Mouse (Mus musculus) cerebellum, postnatal 36 days (tissue): ENCODE results near the gene Cpsf6.

Experiments used
- DNase-seq, 2 experiments: peaks; one replicate each; pipeline ENCODE4 v3.0.0; 2021 to 2022; ENCODE audit warnings: mixed read lengths in 2 of 2

Cpsf6 gene

DNA sequence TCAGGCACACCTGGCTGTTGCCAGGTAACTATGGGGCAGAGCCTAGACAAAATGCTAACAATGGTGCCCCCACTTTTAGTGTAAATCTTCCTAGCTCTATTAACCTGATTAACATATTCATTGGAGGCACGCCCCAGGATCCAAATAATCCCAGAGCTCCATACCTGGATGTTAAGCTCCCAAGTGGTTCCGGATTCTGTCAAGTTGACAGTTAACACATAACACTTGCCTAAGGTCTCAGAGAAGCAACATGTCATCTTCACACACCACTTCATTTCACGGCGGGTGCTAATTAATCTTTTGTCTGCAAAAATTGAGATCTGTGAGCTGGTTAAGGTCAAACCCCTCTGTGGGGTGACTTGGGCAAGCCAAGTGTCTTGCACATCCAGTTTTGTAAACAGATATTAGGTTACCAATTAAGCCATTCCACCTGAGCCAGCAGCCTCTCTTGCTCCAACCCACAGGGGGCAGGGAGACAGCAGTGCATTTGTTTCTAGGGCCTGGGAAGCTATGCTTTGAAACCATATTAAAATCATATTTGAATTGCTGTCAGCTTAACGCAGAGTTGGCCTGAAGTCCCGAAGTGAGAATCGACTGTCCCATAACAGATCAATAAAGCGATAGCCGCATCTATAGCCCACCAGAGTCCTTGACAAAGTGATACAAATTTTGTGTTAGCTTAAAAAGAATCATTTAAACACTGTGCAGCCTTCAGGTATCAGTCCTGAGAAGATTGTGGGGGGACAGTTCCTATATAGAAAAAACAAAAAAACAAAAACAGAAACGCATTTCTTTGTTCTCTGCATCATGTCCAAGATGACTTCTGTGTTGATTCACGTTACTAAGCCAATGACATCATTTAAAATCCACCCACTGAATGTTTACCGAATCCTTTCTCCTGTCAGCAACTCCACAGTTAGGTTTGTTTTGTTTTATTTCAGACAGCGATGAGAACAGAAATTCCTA, 34.0 kb upstream of the Cpsf6 start:
- no peak for DNase-seq

DNA sequence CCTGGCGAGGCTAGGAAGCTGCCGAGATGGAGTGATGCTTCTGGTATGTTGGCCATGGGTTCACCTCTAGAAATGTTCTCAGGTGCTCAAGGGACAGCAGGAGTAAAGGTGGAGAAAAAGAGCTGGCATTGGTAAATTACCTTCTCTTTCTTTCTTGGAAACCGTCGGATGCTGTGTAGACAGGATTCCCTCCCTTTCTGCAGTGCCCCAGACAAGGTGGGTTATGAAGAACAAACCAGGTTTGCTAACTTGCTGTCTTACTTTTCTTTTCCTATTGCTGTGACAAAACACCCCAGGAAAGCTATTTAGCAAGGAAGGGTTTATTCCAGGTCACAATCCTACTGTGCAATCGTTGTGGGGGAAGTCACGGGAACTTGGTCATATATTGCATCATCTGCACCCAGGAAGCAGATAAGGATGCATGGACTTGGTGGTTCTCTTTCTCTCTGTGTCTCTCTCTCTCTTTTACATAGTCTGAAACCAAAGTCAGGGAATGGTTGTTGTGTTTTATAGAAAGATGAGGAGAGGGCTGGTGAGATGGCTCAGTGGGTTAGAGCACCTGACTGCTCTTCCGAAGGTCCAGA, 32.8 kb upstream of the Cpsf6 start:
- DNase-seq = no peak

DNA sequence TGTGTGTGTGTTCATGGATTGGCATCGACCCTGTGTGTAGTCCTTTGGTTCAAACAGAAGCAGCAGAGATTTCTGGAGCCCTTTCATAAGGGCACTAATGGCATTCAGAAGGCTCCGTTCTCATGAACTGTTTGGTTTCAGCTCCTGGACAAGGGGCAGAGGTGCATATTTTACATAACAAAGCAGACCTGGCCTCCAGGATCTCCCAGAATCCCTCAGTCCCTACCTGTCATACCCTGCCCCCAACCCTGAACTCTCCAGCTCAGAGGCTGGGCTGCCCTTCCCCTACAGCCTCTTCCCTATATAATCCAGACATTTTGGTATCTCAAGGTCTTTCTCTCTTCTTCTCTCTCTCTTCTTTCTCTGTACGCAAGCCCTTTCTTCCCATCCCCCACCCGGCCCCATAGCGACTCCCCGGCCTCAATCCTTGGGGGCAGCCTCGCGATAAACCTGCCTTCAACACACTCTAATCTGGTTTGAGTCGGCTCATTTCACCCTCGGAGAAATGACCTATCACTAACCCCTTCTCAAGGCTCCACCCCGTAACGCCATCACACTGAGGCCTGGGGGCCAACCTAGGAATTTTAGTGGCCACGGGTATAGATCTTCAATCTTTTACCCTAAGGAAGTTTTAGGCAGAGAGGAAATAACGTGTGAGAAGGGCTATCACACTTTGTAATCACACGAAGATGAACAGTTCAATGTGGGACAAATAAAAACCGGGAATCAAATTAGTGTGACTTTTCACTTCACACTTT, 32.1 kb upstream of the Cpsf6 start:
- no peak for DNase-seq

- no peak for DNase-seq
Measured at GRCm38 (mm10) chr10:117411131-117411530, 31.3 kb upstream of the Cpsf6 start.

GRCm38 (mm10) chr10:117410481-117411048, 30.8 kb upstream of the Cpsf6 start:
- DNase-seq = no peak

DNA sequence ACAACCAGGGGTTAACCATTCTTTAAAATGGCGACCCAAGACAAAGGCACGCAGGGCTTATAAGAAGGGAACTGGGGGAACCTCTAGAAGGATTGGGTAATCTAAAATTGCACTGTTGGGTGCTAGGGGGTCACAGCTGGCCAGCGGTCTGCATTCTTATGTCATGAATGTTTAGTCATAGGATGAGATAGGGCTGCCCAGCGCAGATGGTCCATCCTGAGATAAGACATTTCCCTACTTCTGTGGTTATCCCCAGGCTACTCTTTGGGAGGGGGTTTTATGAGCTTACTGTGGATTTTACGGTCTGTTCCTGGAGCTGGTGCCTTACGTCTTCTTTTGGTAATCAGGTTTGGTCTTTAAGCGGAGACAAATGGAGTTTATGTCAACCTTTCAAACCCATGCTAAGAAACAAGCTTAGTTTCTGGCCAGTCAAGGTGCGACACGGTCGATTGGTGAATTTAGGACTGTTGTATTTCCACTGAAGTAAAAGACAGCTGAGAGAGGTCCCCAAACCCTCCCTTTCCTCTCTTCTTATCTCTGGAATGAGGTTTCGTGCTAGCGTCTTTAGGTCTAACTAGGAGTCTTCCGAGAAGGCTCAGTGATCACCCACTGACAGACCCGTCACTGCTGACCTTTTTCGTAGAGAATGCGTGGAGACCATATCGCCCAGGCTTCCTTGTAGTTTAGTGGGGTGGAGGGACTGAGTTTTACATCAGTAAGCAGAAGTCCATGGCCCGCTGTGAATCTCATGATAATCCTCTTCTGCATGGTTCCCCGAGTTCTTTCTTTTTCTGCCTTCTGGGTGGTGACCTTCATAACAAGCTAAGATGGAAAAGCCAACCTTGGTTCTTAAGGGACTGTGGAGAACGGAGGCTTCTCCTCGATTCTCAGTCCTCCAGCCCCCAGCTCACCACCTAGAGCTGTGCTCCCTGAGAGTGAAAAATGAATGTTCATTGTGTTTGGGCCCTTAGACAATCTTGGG, 29.8 kb upstream of the Cpsf6 start:
- no peak for DNase-seq

DNA sequence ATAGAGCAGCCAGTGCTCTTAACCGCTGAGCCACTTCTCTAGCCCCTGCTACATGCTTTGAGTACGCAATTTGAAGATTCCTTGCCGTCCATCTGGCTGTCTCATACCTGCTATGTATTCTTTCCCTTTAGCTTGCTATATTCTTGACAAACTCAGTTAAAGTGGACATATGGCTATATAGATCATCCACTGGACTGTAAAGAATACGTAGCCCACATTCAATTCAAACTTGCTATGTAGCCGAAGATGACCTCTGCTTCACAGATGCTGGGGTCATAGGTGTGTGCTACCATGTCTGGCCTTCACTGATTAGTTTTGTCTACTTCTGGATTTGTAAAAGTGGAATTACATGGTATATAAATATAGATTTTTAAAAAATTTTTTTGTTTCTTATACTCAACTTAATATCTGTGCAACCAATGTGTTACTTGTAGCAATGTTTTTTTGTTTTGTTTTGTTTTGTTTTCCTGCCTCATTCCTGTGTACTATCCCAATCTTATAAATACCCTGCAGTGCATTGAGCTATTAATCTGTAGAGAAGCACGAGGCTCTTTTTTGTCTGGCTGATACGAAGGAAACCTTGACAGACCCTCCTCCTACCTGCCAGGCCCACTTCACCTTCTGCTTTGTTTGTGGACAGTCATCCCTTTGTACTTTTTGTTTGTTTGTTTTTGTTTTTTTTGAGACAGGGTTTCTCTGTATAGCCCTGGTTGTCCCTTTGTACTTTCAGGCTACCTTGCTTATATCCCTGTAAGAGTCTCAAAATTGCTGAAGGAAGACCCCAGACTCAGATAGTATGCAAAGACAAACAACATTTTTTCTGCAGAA, 28.9 kb upstream of the Cpsf6 start:
- DNase-seq = no peak

GRCm38 (mm10) chr10:117407734-117408288, 28.0 kb upstream of the Cpsf6 start:
- no peak for DNase-seq

DNA sequence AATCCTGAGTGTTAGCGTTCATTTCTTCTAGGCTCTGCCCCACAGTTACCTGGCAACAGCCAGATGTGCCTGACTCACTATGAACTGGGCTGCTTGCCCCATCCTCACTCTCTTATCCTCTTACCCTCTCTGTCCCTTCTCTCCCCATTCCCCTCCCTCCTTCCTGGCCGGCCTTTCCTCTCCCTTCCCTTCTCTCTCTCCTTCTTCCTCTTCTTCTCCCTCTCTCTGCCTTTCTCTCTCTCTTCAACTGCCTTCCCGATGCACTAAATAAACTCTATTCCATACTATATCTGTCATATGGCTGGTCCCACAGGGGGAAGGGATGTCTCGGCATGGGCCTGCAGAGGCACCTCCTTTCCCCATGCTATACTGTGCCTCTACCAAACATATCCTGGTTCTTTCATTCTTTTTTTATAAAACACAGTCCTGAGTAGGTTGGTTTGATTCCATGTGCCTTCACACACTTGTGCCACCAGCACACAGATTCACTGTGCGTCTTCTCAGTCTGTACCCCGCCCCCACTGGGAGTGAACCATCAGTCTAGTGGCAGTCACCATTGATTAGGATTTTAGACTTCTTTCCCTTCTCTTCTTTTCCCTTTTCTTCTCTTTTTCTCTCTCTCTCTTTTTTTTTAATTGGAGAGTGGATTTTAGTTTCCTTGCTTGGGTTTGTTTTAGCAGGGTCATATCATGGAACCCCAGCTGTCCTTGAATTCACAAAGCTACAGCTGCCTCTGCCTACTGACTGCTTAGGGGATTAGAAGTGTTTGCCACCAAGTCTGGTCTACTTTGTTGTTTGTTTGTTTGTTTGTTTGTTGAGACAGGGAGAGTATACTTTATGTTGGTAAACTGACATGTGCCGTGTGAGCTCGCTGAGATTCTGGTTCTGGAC, 27.3 kb upstream of the Cpsf6 start:
- no peak for DNase-seq

DNA sequence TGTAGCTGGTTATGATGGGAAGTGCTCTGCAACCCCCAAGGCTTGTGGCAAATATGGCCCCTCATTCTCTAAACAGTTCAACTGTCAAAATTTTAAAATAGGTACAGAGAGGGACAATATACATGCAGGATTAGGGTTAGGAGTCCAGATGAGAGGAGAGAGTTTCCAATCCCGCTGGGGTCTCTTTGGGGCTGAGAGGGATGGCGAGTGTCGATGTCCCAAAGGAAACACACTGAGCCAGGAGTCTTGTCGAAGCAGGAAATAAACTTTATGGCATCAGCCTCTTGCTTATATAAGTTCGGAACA, 26.4 kb upstream of the Cpsf6 start:
- DNase-seq = no peak

DNA sequence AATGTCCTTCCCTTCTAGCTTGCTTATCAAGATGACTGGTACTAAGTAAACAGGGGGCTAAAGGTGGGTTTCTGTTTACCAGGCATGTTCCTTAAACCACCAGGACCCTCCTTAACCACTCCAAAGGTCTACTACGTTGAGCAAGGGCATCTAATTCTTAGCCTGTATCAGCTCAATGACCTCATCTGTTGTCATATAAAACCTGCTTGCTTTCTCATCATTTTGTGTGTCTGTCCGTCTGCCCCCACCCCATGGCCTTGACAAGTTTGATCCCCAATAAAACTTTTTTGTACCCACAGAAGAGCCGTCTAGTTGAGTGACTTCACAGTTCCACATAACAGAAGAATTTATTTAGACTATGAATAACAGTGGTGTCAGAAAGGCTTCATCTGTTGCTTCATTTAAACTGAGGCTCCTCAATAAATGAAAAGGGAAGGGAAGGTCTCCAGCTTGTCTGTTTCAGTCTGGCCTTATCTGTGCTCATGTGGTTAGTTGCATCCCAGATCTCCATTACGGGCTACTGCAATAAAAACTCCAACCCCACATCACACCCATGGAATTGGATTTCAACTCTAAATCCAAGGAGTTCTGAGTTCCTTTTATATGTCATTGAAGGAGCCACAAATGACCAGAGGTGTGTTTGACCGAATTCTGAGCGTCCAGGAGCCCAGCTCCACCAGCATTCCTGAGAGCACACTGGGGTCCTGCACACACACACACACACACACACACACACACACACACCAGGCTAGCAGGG, 25.9 kb upstream of the Cpsf6 start:
- DNase-seq = no peak

- DNase-seq = no peak
Measured at GRCm38 (mm10) chr10:117404384-117404783, 24.6 kb upstream of the Cpsf6 start.

- DNase-seq = no peak
Measured at GRCm38 (mm10) chr10:117403344-117403953, 23.6 kb upstream of the Cpsf6 start.

DNA sequence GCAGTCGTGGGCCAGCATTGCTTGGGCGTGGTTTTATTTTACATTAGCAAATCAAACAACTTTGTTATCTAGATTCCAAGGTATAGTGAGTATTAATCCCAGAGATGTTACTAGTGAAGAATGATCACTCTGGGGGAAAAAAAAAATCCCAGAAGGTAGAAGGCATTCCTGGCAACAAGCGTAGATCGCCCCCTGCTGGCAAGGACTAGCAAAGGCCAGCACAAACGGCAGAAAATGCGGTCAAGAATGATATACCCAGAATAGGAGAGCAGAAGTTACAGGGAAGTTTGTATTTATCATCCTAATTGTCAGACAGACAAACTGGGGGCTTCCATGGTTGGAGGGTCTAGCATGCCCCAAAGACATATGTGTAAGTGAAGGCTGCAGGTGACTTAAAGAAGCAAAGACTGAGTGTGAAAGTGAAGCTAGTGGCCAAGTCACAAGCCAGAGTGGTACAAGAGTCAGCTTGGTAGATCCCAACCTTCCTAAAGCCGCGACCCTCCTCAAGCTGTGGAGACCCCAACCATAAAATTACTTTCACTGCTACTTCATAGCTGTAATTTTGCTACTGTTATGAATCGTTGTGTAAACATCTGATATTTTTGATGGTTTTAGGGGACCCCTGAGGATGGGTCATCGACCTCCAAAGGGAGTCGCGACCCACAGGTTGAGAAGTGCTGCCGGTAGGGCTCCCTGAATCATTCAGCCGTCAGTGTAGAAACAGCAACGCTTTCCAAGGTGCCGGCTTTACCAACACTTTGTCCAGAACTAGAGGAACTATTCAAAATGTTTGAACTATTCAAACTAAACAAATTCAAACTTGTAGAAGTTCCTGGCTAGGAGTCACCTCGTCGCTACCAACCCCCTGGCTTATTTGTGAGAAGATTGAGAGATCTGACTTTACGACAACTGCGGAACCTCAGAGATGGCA, 22.9 kb upstream of the Cpsf6 start:
- peak; percentile 18 to 25 for DNase-seq

- DNase-seq = no peak
Measured at GRCm38 (mm10) chr10:117401364-117401763, 21.5 kb upstream of the Cpsf6 start.

DNA sequence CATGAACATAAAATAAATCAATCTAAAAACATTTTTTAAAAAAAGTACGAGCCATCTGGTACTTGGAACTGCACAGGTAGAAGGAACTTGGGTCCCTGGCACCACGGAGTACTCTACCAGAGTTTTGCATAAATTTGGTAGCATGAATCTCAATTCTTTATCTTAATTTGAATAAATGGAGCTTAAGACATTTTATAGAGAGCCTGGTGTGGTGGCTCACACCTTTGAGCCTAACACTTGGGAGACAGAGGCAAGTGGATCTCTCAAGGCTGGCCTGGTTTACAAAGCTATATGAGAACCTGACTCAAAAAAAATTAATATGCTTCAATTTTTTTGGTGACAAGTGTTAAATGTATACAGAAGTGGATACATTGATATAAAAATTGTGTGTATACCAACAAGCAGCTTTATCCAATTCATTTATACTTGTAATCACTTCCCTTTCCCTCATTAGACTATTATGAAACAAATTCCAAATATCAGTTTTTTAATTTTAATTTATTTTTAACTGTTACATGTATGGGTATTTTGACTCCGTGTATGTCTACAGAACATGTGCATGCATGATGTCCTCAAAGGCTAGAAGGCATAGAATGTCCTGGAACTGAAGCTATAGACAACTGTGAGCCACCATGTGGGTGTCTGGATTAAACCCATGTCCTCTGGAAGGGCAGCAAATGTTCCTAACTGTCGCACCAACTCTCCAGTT, 20.6 kb upstream of the Cpsf6 start:
- DNase-seq = no peak

DNA sequence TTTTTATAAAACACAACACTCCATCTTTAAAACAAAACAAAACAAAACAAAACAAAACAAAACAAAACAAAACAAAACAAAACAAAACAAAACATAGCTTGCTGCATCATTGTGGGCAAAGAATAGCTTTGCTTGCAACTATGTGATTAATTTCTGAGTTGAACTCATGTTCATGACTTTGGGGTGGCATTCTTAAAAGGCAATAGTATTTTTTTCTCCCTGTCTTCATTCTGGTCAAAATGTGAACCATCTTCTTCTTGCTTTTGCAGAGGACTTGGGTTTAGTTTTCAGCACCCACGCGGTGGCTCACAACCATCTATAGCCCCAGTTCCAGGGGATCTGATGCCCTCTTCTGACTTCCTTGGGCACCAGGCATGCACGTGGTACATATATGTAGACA, 20.0 kb upstream of the Cpsf6 start:
- no peak for DNase-seq
